Mouse (Mus musculus) kidney, adult 18-20 months (tissue): Measurements from ENCODE around the gene Cdcp1.

Experiments
- DNase-seq: peaks from one replicate; pipeline ENCODE4 v3.0.0; 2021

Cdcp1 gene

GRCm38 (mm10) chr9:123215621-123216440 lies at the start of gene Cdcp1:
Cdcp1 (minus strand) TSS chr9:123216038.
- DNase-seq: peak; percentile 76

- DNase-seq: peak; percentile 90
Observed at GRCm38 (mm10) chr9:123260611-123261021, 44.8 kb upstream of the Cdcp1 start, which contains the start of gene Tmem158. Tmem158 (minus strand) TSS chr9:123260764.

GRCm38 (mm10) chr9:123259896-123260610 lies 44.2 kb upstream of the Cdcp1 start:
- DNase-seq: no peak

- DNase-seq: peak; percentile 85
Observed at GRCm38 (mm10) chr9:123259461-123259895, 43.6 kb upstream of the Cdcp1 start.

- DNase-seq: no peak
Observed at GRCm38 (mm10) chr9:123258796-123259195, 43.0 kb upstream of the Cdcp1 start.

GRCm38 (mm10) chr9:123255736-123256135 lies 39.9 kb upstream of the Cdcp1 start:
- DNase-seq: no peak

GRCm38 (mm10) chr9:123247992-123248391 lies 32.2 kb upstream of the Cdcp1 start:
- no peak for DNase-seq

GRCm38 (mm10) chr9:123245146-123245545 lies 29.3 kb upstream of the Cdcp1 start:
- no peak for DNase-seq

GRCm38 (mm10) chr9:123243988-123244387 lies 28.1 kb upstream of the Cdcp1 start:
- DNase-seq: no peak

- no peak for DNase-seq
Observed at GRCm38 (mm10) chr9:123241191-123241590, 25.4 kb upstream of the Cdcp1 start.

- no peak for DNase-seq
Observed at GRCm38 (mm10) chr9:123240751-123241150, 24.9 kb upstream of the Cdcp1 start.

- DNase-seq: no peak
Observed at GRCm38 (mm10) chr9:123240271-123240670, 24.4 kb upstream of the Cdcp1 start.

GRCm38 (mm10) chr9:123239651-123240050 lies 23.8 kb upstream of the Cdcp1 start:
- no peak for DNase-seq

GRCm38 (mm10) chr9:123238256-123239045 lies 22.6 kb upstream of the Cdcp1 start:
- DNase-seq: no peak

GRCm38 (mm10) chr9:123237739-123238138 lies 21.9 kb upstream of the Cdcp1 start:
- DNase-seq: peak; percentile 44

GRCm38 (mm10) chr9:123235621-123236020 lies 19.8 kb upstream of the Cdcp1 start:
- DNase-seq: no peak

GRCm38 (mm10) chr9:123229826-123230225 lies 14.0 kb upstream of the Cdcp1 start:
- no peak for DNase-seq

GRCm38 (mm10) chr9:123228671-123229070 lies 12.8 kb upstream of the Cdcp1 start:
- no peak for DNase-seq

- DNase-seq: no peak
Observed at GRCm38 (mm10) chr9:123227106-123227750, 11.4 kb upstream of the Cdcp1 start.

- DNase-seq: no peak
Observed at GRCm38 (mm10) chr9:123224863-123225431, 9.1 kb upstream of the Cdcp1 start.

- no peak for DNase-seq
Observed at GRCm38 (mm10) chr9:123219826-123220225, 4.0 kb upstream of the Cdcp1 start.

GRCm38 (mm10) chr9:123213371-123213770 lies 2.5 kb downstream of the Cdcp1 start:
- DNase-seq: peak; percentile 52
